Mouse (Mus musculus) layer of hippocampus, adult 9-11 months (tissue): ENCODE results near the gene Agap1.

Experiments
- DNase-seq: peaks from one replicate; pipeline ENCODE4 v3.0.0; 2022

The Agap1 gene

DNA sequence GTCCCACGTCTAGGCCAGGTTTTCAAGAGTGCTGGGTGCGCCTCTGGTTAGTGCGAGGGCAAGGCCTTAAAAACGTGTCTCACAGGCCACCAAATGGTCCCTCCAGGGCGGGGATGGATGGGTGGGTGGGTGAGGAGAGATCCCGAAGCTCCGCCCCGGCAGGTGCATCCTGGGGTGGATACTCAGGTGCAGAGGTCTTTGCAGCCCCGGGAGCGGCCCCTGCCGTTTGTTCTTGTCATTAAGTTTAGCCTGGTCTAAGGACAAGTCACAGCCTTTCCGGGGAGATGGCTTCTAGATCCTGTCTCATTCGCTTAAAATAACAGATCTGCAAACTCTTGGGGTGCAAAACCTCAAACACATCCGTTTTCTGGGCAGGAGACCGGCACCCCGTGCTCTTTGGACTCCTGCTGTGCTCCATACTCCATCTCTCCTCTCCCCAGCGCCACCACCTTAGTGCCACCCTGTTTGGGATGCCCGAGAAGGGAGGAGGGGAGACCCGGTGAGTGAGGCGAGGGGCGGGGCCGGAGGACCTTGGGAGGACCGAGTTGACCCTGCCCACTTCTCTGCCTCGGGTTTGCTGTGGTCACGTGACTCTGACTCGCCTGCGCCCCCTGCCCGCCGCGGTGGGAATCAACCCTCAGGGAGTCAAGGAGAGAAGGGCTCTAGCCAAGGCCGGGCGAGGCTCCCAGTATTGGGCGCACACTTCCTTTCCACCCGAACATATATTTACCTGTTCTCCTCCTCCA lies 485.5 kb downstream of the Agap1 start:
- peak; percentile 20 for DNase-seq

DNA sequence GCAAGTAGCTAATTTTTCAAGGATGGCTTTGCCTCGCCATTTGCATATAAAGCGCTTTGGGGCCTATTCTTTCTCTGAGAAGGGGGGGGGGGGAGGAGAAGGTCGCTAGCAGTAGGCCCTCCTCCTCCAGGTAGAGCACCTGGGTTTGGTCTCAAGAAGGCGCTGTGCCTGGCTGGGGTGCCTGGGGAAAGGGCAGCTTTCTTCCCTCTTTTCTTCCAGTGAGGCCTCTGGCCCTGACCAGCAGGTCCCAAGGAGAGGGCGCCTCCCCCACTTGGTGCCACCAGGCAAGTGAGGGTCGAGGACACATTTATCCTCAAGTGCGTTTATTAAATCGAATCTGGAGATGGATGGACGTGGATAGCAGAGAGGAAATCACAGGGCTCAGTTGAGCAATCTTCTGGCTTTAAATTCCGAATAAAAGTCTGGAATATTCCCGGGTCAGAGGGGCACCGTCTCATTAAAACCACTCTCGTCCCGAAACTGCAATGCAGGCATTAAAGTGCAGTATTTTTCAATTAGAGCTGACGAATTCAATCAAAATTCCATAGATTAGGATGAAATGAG lies 486.4 kb downstream of the Agap1 start:
- no peak for DNase-seq

- no peak for DNase-seq
Measured at GRCm38 (mm10) chr1:89941701-89942381, 487.2 kb downstream of the Agap1 start.

GRCm38 (mm10) chr1:89942395-89942976 lies 487.9 kb downstream of the Agap1 start:
- DNase-seq, result no peak

DNA sequence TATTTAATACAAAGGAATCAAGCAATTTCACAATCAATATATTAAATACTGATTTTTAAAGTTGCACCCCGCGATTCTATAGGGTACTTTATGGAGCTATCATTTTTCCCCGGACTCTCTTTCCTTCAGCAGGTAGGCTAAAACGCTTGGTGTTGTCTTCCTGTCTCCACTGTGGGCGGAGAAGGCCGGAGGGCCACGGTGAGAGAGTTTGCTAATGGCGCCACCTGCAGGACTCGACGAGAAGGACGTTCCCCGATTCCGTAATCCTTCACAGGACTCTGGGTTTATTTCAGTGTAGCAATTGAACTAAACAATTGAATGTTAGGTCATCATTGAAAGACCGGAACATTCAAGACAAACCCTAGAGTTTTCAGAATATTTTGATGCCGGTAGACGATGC lies 488.6 kb downstream of the Agap1 start:
- DNase-seq, result no peak
